24 mouse cellular contexts compared by ENCODE assay signal in genomic region chr14:76872510-76872909, GRCm38 (mm10).
"Had no signal": no experiment of that assay in that cellular context is flagged by ENCODE, and none has a peak within 500 bp of the region (broad histone marks: within the 10 kb centered on the region; RNA-seq: fewer than 3 reads in every experiment).

No protein-coding gene starts in this region.

- H3K4me3 ChIP-seq: gastrocnemius, adult 2 months; heart, embryonic 10.5 days; heart, embryonic 12.5 days; hindbrain, embryonic 10.5 days; hindbrain, embryonic 12.5 days; intestine, embryonic 15.5 days; limb, embryonic 13.5 days; limb, embryonic 15.5 days; liver, embryonic 12.5 days had no signal

- H3K27me3 ChIP-seq: heart, embryonic 12.5 days; hindbrain, embryonic 12.5 days; intestine, embryonic 15.5 days; limb, embryonic 13.5 days; limb, embryonic 15.5 days; liver, embryonic 12.5 days had no signal

- H3K9me3 ChIP-seq: heart, embryonic 10.5 days; hindbrain, embryonic 10.5 days; hindbrain, embryonic 12.5 days; intestine, embryonic 15.5 days; limb, embryonic 15.5 days; liver, embryonic 12.5 days had no signal

- H3K36me3 ChIP-seq: heart, embryonic 10.5 days; heart, embryonic 12.5 days; hindbrain, embryonic 10.5 days; hindbrain, embryonic 12.5 days; intestine, embryonic 15.5 days; limb, embryonic 13.5 days; limb, embryonic 15.5 days; liver, embryonic 12.5 days had no signal

- ATAC-seq: hindbrain, embryonic 16.5 days; inflammation-experienced regulatory T-cells, adult 6 months; intestine, embryonic 15.5 days; intestine, postnatal 0 days; liver, embryonic 12.5 days had no signal

- H3K27ac ChIP-seq: gastrocnemius, adult 2 months; heart, embryonic 10.5 days; hindbrain, embryonic 10.5 days; hindbrain, embryonic 12.5 days; hindbrain, embryonic 14.5 days; intestine, embryonic 15.5 days; kidney, postnatal 0 days; limb, embryonic 13.5 days; limb, embryonic 15.5 days; liver, embryonic 12.5 days; liver, embryonic 14.5 days had no signal

- H3K4me2 ChIP-seq: heart, embryonic 12.5 days; hindbrain, embryonic 12.5 days; hindbrain, embryonic 14.5 days; intestine, embryonic 15.5 days; limb, embryonic 13.5 days; limb, embryonic 15.5 days; liver, embryonic 12.5 days had no signal

- H3K9ac ChIP-seq: heart, embryonic 12.5 days; hindbrain, embryonic 12.5 days; hindbrain, embryonic 14.5 days; intestine, embryonic 15.5 days; limb, embryonic 13.5 days; limb, embryonic 15.5 days; liver, embryonic 12.5 days; liver, embryonic 14.5 days had no signal

- DNase-seq: gastrocnemius, adult 2 months; gastrocnemius, postnatal 10 days; gastrocnemius, postnatal 25 days; heart, adult 18-20 months; heart, postnatal 10 days; heart, postnatal 4 days; kidney, postnatal 14 days; layer of hippocampus, adult 9-11 months; layer of hippocampus, postnatal 36 days; left cerebral cortex, postnatal 4 days had no signal
